Mouse (Mus musculus) testis, adult 2 months (tissue): Measurements from ENCODE around the gene Olfr1440.

ENCODE experiments used
- CTCF ChIP-seq: fragments of 200-500 bp; IDR thresholded peaks from 2 replicates; pipeline ENCODE4 v1.5.1; 2012; ENCODE audit warnings: low read depth, mild to moderate bottlenecking, inconsistent platforms, low read length, moderate library complexity; ENCODE audit not compliant: control insufficient read depth, insufficient read depth, insufficient replicate concordance
- POLR2A ChIP-seq: fragments of 200-500 bp; IDR thresholded peaks from 2 replicates; pipeline ENCODE4 v1.6.1; 2012; ENCODE audit warnings: low read depth, mild to moderate bottlenecking, inconsistent platforms, low read length, moderate library complexity; ENCODE audit not compliant: control insufficient read depth

GRCm38 (mm10) chr19:12427605-12428004 is 40.5 kb downstream of the Olfr1440 start, which contains the start of gene Pfpl:
- TF ChIP-seq CTCF (no peak), POLR2A (no peak)
